8 mouse cellular contexts compared by ENCODE assay signal in the genomic region with DNA sequence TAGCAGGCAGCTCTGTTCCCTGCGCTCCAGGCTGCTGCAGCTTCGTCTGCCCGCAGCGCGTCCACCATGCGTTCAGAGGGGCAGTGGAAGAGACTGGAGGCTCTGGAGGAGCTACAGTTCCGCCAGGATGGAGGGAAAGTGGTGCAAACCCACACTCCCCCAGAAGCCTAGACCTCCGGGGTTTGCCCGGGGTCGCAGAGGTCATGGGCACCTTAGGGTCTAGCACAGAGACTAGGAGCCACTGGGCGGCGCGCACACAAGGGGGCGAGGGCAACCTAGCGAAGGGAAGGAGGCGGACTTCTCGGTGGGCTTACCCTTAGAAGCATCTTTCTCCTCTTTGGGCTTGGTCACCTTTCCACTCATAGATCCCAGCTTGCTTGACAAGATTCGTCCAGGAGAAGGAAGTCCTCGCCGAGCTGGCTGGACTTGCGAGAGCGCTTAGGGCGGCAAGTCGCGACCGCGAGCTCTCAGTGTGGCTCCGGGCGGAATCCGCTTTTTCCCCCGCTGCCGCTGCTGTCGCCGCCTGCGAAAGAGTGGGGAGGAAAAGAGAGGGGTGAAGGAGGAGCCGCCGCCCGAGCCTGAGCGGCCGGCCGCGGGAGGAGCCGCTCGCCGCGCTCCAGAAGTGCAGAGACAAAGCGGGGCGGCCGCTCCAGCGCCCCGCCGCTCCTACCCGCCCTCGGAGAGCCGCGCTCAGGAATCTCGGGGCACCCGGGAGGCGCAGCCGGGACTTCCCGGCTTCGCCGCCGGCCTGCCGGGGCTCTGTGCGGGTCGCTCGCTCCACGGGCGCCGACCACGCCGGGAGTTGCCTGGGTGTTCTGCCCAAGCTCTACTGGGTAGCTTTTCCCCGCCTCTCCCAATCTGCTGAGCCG. TPM values are rescaled to one million over a fixed set of nuclear protein-coding genes. Genes with fewer than 3 reads are reported as not detected.
DNase-seq lines count a peak whose midpoint lies in the region; ATAC-seq and TF ChIP-seq lines count a peak whose summit lies in the region.

No protein-coding gene starts in this region.

- no peaks in the 10 kb centered on the region for H3K4me1 ChIP-seq in intestine, postnatal 0 days (replicated peaks; ENCODE audit: control insufficient read depth, insufficient read depth, low read length)
- no peaks in the 10 kb centered on the region for H3K4me1 ChIP-seq in liver, embryonic 13.5 days (replicated peaks)
- H3K4me1 ChIP-seq in neural tube, embryonic 14.5 days (ENCODE audit: control insufficient read depth, insufficient read depth, low read length): no peaks in the 10 kb centered on the region

- no peaks in the 10 kb centered on the region for H3K36me3 ChIP-seq in intestine, postnatal 0 days (ENCODE audit: control insufficient read depth, insufficient read depth)
- H3K36me3 ChIP-seq in liver, embryonic 13.5 days: no peaks in the 10 kb centered on the region
- no peaks in the 10 kb centered on the region for H3K36me3 ChIP-seq in neural tube, embryonic 14.5 days (ENCODE audit: control insufficient read depth, insufficient read depth, low read length)

- no peak overlapping the region for H3K9ac ChIP-seq in intestine, postnatal 0 days (ENCODE audit: low read depth, low read length)
- H3K9ac ChIP-seq in liver, embryonic 13.5 days: no peak overlapping the region
- H3K9ac ChIP-seq in neural tube, embryonic 14.5 days (replicated peaks; ENCODE audit: low read depth, low read length): peak overlapping the region; percentile 74

- no peaks in the 10 kb centered on the region for H3K9me3 ChIP-seq in intestine, postnatal 0 days (ENCODE audit: control insufficient read depth)
- H3K9me3 ChIP-seq in liver, embryonic 13.5 days (replicated peaks): no peaks in the 10 kb centered on the region
- no peaks in the 10 kb centered on the region for H3K9me3 ChIP-seq in neural tube, embryonic 14.5 days (ENCODE audit: control insufficient read depth, low read length)

- no peak for TF ChIP-seq CTCF in intestine, postnatal 0 days (IDR thresholded peaks at IDR 0.05; ENCODE audit: low read depth)

- ATAC-seq in intestine, postnatal 0 days: 0 out of 2 replicates have a peak, but pooled peaks have one; percentile 31
- ATAC-seq in liver, embryonic 13.5 days (ENCODE audit: low read depth): no peak
- ATAC-seq in neural tube, embryonic 14.5 days (ENCODE audit: low read depth): peak; percentile 75

- H3K27me3 ChIP-seq in intestine, postnatal 0 days (replicated peaks; ENCODE audit: control insufficient read depth, insufficient read depth, low read length): peaks cover 6% of the 10 kb centered on the region; the same call in 1 of the 2 replicates
- H3K27me3 ChIP-seq in liver, embryonic 13.5 days: peaks cover 38% of the 10 kb centered on the region
- H3K27me3 ChIP-seq in neural tube, embryonic 14.5 days (ENCODE audit: control insufficient read depth, insufficient read depth, low read length): no peaks in the 10 kb centered on the region

- DNase-seq in ovary, postnatal 10 days (ENCODE audit: low spot score): peak; percentile 5
- no peak for DNase-seq in ovary, adult 18-20 months (ENCODE audit: low spot score)
- DNase-seq in cerebellum, adult 9-11 months: peak; percentile 37
- DNase-seq in frontal cortex, postnatal 36 days (ENCODE audit: low spot score in 2 of 2): peak; percentile 22 to 26
- DNase-seq in liver, embryonic 13.5 days: no peak
- peak; percentile 49 for DNase-seq in thymus, postnatal 14 days

- peak overlapping the region; percentile 43 for H3K4me3 ChIP-seq in intestine, postnatal 0 days (ENCODE audit: low read depth, low read length)
- peak overlapping the region; percentile 29 for H3K4me3 ChIP-seq in liver, embryonic 13.5 days (replicated peaks)
- H3K4me3 ChIP-seq in neural tube, embryonic 14.5 days (ENCODE audit: low read depth, low read length): peak overlapping the region; percentile 52

- 25% methylated on average over 68 of the region's 75 CpGs for WGBS in intestine, postnatal 0 days
- WGBS in liver, embryonic 13.5 days (ENCODE audit: insufficient replicate concordance): 20% methylated on average over 47 of the region's 75 CpGs
- WGBS in neural tube, embryonic 14.5 days: 9% methylated on average over 74 of the region's 75 CpGs

- H3K27ac ChIP-seq in intestine, postnatal 0 days (ENCODE audit: low read depth, low read length): no peak overlapping the region
- no peak overlapping the region for H3K27ac ChIP-seq in liver, embryonic 13.5 days
- peak overlapping the region; percentile 67 for H3K27ac ChIP-seq in neural tube, embryonic 14.5 days (ENCODE audit: low read depth, low read length)

- H3K4me2 ChIP-seq in intestine, postnatal 0 days (replicated peaks; ENCODE audit: low read depth): peak overlapping the region; percentile 77
- peak overlapping the region; percentile 53 for H3K4me2 ChIP-seq in liver, embryonic 13.5 days
- H3K4me2 ChIP-seq in neural tube, embryonic 14.5 days (ENCODE audit: low read depth, low read length): peak overlapping the region; percentile 51

RNA-seq across cellular contexts. Expression of gene Fgf13, which starts 0.8 kb away (rescaled TPM):
- polyA plus RNA-seq in intestine, postnatal 0 days (2015; fragmentation: Nextera tagmentation; extraction: Ambion mirVana): 18.7 and 19.9 TPM in 2 replicates
- 2.5 and 3.0 TPM in 2 replicates for polyA plus RNA-seq in liver, embryonic 13.5 days (2015; fragmentation: Nextera tagmentation; extraction: Ambion mirVana)
- 121 and 162 TPM in 2 replicates for polyA plus RNA-seq in neural tube, embryonic 14.5 days (2014; fragmentation: Nextera tagmentation; extraction: Ambion mirVana)

Comparison
In these comparisons a context has a peak if more than half of its experiments do, and no peak if none do; other contexts are left out.
1. DNase-seq: peak in ovary, postnatal 10 days (single experiment), cerebellum, adult 9-11 months (single experiment), frontal cortex, postnatal 36 days (2 of 2) and thymus, postnatal 14 days (single experiment); none in ovary, adult 18-20 months (single experiment) and liver, embryonic 13.5 days (single experiment).
2. Peak in every context shown above with its lines, with median percentiles within 50 percentile points of each other: H3K4me2 ChIP-seq and H3K4me3 ChIP-seq.